Mouse (Mus musculus): ENCODE data around the gene Edrf1. TPM values are rescaled to one million over a fixed set of nuclear protein-coding genes. Genes with fewer than 3 reads are reported as not detected.

Edrf1 gene
- total RNA-seq (2012; rRNA removed) (20.6 and 21.7 TPM in 2 replicates), total RNA-seq (2014; rRNA removed) (19.3 and 21.4 TPM in 2 replicates), polyA plus RNA-seq (2012; ENCODE audit: insufficient read length, low read depth) (10.0 and 12.5 TPM in 2 replicates)

DNA sequence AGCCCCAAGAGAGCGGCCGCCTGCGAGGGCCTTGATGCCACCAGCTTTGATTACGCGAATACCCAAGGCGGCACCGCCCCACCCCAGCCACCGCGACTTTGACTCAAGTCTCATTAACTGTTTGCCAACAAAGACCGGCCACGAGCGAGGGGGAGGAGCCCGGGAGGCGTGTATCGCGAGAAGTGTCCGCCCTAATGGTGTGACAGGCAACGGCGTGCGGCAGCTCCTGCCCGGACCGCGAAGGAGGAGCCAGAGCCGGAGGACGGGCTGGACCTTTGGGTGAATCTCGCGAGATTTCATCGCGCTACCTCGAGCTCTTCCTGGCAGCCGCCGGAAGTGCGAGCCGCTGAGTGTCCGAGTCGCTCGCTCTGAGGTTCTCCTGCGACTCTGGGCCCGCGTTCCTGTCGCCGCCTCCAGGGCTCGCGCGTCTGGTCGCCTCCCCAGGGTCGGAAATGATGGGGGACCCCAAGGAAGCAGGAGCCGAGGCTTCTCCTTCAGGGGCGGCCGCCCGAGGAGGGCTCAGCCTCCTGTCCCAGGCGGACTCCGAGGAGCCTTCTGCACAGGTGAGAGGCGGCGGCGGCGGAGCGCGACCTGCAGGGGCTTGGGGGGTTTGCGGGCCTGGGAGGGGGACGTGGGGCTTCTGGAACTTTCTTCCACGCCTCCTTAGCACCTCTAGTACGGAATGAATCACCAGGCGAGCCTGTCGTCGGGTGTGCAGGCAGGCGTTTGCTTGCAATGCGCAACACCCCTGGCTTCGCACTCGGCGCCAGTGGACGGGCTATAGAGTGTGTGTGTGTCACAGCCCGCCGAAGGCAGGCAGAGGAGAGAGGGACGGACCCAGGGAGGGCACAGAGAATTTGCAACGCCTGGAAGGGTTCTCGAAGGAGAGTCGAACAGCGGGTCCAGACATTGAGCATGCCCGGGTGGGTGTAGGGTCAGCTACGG is at the start of gene Edrf1:
Gene Edrf1, plus strand, starts transcription at position 183 of the 945 bp plus-strand sequence.
- Histone ChIP-seq H3K27ac (ENCODE audit: insufficient read depth, low read depth) (peak within 1 kb of the TSS; percentile 57), H3K4me3 (replicated peaks in 1 of 3; ENCODE audit: low read depth in 2 of 3, low read length in 2 of 3, poor library complexity in 1 of 3) (peak within 1 kb of the TSS; percentile 64 to 92 (median 83)), H3K9ac (ENCODE audit: insufficient read depth, low read depth) (peak within 1 kb of the TSS; percentile 90), H3K4me2 (ENCODE audit: insufficient read depth, low read depth, poor library complexity, severe bottlenecking) (peak within 1 kb of the TSS; percentile 58), H3K36me3 (replicated peaks in 1 of 2; ENCODE audit: control insufficient read depth in 1 of 2, insufficient read depth in 1 of 2, low read length in 1 of 2) (peaks cover 20 to 32% of the 10 kb centered on the region in 2 experiments), H3K79me2 (replicated peaks; ENCODE audit: control insufficient read depth, extremely low read depth, insufficient read depth, poor library complexity, severe bottlenecking) (peaks cover 19% of the 10 kb centered on the region), H3K4me1 (ENCODE audit: control insufficient read depth in 1 of 2, insufficient read depth in 2 of 2) (peaks cover 0 to 12% of the 10 kb centered on the region in 2 experiments; a peak in 2 of 4 replicates), H3K27me3 (replicated peaks) (peaks cover 16% of the 10 kb centered on the region), H3K9me3 (replicated peaks; ENCODE audit: low read length) (no peaks in the 10 kb centered on the region)
- in situ Hi-C loops (cut with MboI; ENCODE audit: low pct_ligation_motif_present, low pct_unique_long_range_greater_than_20kb, low sequenced_read_pairs) (no loop called here), dilution Hi-C loops (cut with MboI; ENCODE audit: extremely low pct_ligation_motif_present, extremely low pct_unique_long_range_greater_than_20kb, low sequenced_read_pairs) (no loop called here)
- DNase-seq (ENCODE audit: extremely low read depth): peak; percentile 99
- TF ChIP-seq KAT2A (IDR thresholded peaks at IDR 0.05; ENCODE audit: insufficient replicate concordance, low read length) (peak; percentile 76; the same call in 1 of the 2 replicates), ELF1 (IDR thresholded peaks at IDR 0.05; ENCODE audit: low read depth, low read length) (peak; percentile 92), USF1 (IDR thresholded peaks at IDR 0.05; ENCODE audit: low read depth, low read length) (no peak), GABPA (IDR thresholded peaks at IDR 0.05; ENCODE audit: insufficient replicate concordance, low read depth, low read length) (no peak; the same call in 1 of the 2 replicates), JUND (conservative IDR thresholded peaks at IDR 0.05; ENCODE audit: low read depth, low read length) (no peak), E2F4 (IDR thresholded peaks at IDR 0.05; ENCODE audit: insufficient replicate concordance, low read depth, low read length) (no peak), JUN (IDR thresholded peaks at IDR 0.05; ENCODE audit: insufficient read depth, low read depth, low read length) (no peak), RCOR1 (conservative IDR thresholded peaks at IDR 0.05; ENCODE audit: low read depth, low read length) (no peak), ZMIZ1 (IDR thresholded peaks at IDR 0.05; ENCODE audit: low read depth, low read length) (peak; percentile 77; the same call in 1 of the 2 replicates), CHD1 (IDR thresholded peaks at IDR 0.05; ENCODE audit: low read depth, low read length) (no peak), CHD2 (IDR thresholded peaks at IDR 0.05; ENCODE audit: low read length) (peak; percentile 100), ZC3H11A (IDR thresholded peaks at IDR 0.05; ENCODE audit: low read depth, low read length) (no peak), POLR2A (IDR thresholded peaks at IDR 0.05; ENCODE audit: low read depth, low read length) (peak; percentile 94), RAD21 (IDR thresholded peaks at IDR 0.05; ENCODE audit: low read depth, low read length) (no peak), CTCF (conservative IDR thresholded peaks at IDR 0.05 in 1 of 2, IDR thresholded peaks at IDR 0.05 in 1 of 2; ENCODE audit: low read depth in 2 of 2, low read length in 2 of 2) (no peak), HCFC1 (IDR thresholded peaks at IDR 0.05; ENCODE audit: low read depth, low read length) (peak; percentile 87), MEF2A (IDR thresholded peaks at IDR 0.05; ENCODE audit: borderline replicate concordance, low read depth, low read length) (peak; percentile 58; the same call in 1 of the 2 replicates), TBP (conservative IDR thresholded peaks at IDR 0.05; ENCODE audit: low read depth, low read length) (peak; percentile 46; the same call in 1 of the 2 replicates), MAFK (IDR thresholded peaks at IDR 0.05; ENCODE audit: insufficient replicate concordance, low read length) (no peak), SMC3 (IDR thresholded peaks at IDR 0.05; ENCODE audit: low read depth, low read length) (no peak), NRF1 (IDR thresholded peaks at IDR 0.05; ENCODE audit: low read depth, low read length) (peak; percentile 39), IRF4 (IDR thresholded peaks at IDR 0.05; ENCODE audit: low read depth, low read length) (no peak; the same call in 1 of the 2 replicates), USF2 (conservative IDR thresholded peaks at IDR 0.05; ENCODE audit: low read depth, low read length) (no peak), UBTF (IDR thresholded peaks at IDR 0.05; ENCODE audit: low read depth, low read length) (peak; percentile 75; the same call in 1 of the 2 replicates), EP300 (IDR thresholded peaks at IDR 0.05; ENCODE audit: low read length) (no peak), MXI1 (IDR thresholded peaks at IDR 0.05; ENCODE audit: low read depth, low read length) (peak; percentile 90), SIN3A (IDR thresholded peaks at IDR 0.05; ENCODE audit: low read length) (peak; percentile 93), MAZ (IDR thresholded peaks at IDR 0.05; ENCODE audit: low read depth, low read length) (no peak), BHLHE40 (IDR thresholded peaks at IDR 0.05; ENCODE audit: low read depth, low read length) (peak; percentile 56), ZKSCAN1 (IDR thresholded peaks at IDR 0.05; ENCODE audit: borderline replicate concordance, low read depth, low read length) (no peak), NELFE (IDR thresholded peaks at IDR 0.05; ENCODE audit: low read depth, low read length) (peak; percentile 91), MYC (IDR thresholded peaks at IDR 0.05; ENCODE audit: low read depth, low read length) (peak; percentile 69; the same call in 1 of the 2 replicates), MAX (IDR thresholded peaks at IDR 0.05; ENCODE audit: low read length) (peak; percentile 82; the same call in 1 of the 2 replicates), TCF12 (IDR thresholded peaks at IDR 0.05; ENCODE audit: low read depth, low read length) (peak; percentile 81), PAX5 (IDR thresholded peaks at IDR 0.05; ENCODE audit: low read length) (no peak), POLR2AphosphoS2 (IDR thresholded peaks at IDR 0.05; ENCODE audit: low read depth, low read length) (peak; percentile 67; the same call in 1 of the 2 replicates), ZNF384 (IDR thresholded peaks at IDR 0.05; ENCODE audit: low read depth, low read length) (no peak)
